Mouse (Mus musculus): ENCODE data around the gene Rnf180.

- TF ChIP-seq CTCF (IDR thresholded peaks at IDR 0.05 in 2 of 3, conservative IDR thresholded peaks at IDR 0.05 in 1 of 3; ENCODE audit: control insufficient read depth in 1 of 3, insufficient read depth in 1 of 3, low read depth in 2 of 3, low read length in 3 of 3, poor library complexity in 1 of 3, severe bottlenecking in 1 of 3) = no peak
- no peak for TF ChIP-seq POLR2AphosphoS5 (IDR thresholded peaks at IDR 0.05; ENCODE audit: borderline replicate concordance, low read depth, low read length)
- TF ChIP-seq JUND (IDR thresholded peaks at IDR 0.05; ENCODE audit: low read depth, low read length) = no peak
- TF ChIP-seq HCFC1 (IDR thresholded peaks at IDR 0.05; ENCODE audit: low read depth, low read length) = no peak
- TF ChIP-seq CHD1 (IDR thresholded peaks at IDR 0.05; ENCODE audit: low read depth, low read length) = no peak
- TF ChIP-seq NELFE (IDR thresholded peaks at IDR 0.05; ENCODE audit: low read depth, low read length) = no peak
- TF ChIP-seq EP300 (IDR thresholded peaks at IDR 0.05; ENCODE audit: low read depth in 1 of 2, low read length in 2 of 2) = no peak
- TF ChIP-seq MXI1 (IDR thresholded peaks at IDR 0.05; ENCODE audit: low read depth, low read length) = no peak
- TF ChIP-seq USF1 (IDR thresholded peaks at IDR 0.05; ENCODE audit: low read depth, low read length) = no peak
- no peak for TF ChIP-seq POLR2A (IDR thresholded peaks at IDR 0.05; ENCODE audit: control insufficient read depth in 1 of 2, insufficient read depth in 1 of 2, low read depth in 1 of 2, low read length in 2 of 2, poor library complexity in 1 of 2)
- no peak for TF ChIP-seq SMC3 (IDR thresholded peaks at IDR 0.05; ENCODE audit: low read depth, low read length)
- no peak for TF ChIP-seq MYC (IDR thresholded peaks at IDR 0.05; ENCODE audit: low read depth, low read length)
- no peak for TF ChIP-seq TCF12 (IDR thresholded peaks at IDR 0.05; ENCODE audit: low read depth, low read length)
- no peak for TF ChIP-seq BHLHE40 (IDR thresholded peaks at IDR 0.05; ENCODE audit: borderline replicate concordance, low read depth, low read length)
Measured at GRCm38 (mm10) chr13:105180781-105181180, 113.8 kb downstream of the Rnf180 start.

Measured in MEL (cell line).